Mouse (Mus musculus) ovary, postnatal 14 days (tissue): ENCODE data around the gene Pcbd2.

Experiments
- DNase-seq: peaks from one replicate; pipeline ENCODE4 v3.0.0; 2022; ENCODE audit warnings: low spot score

The Pcbd2 gene

GRCm38 (mm10) chr13:55826008-55826671, 99.0 kb downstream of the Pcbd2 start:
- DNase-seq = no peak
